Mouse (Mus musculus) heart, postnatal 0 days (tissue): ENCODE data around the gene Natd1. TPM values are rescaled to one million over a fixed set of nuclear protein-coding genes. Genes with fewer than 3 reads are reported as not detected.

Experiments used
- ATAC-seq: fragments of 200-750 bp; cut with Nextera tagmentation; 2 replicates; pipeline ENCODE4 v1.8.0; 2017; ENCODE audit warnings: low read depth, moderate number of reproducible peaks, moderate library complexity; ENCODE audit not compliant: insufficient read depth
- DNase-seq: peaks from one replicate; pipeline ENCODE4 v3.0.0-alpha.2; 2016; ENCODE audit warnings: low spot score
- H3K27ac ChIP-seq: fragments of 300-500 bp; sonication (generic); 2 replicates; pipeline ENCODE4 v1.5.1; 2014; ENCODE audit warnings: low read depth, mild to moderate bottlenecking
- H3K27me3 ChIP-seq: fragments of 300-500 bp; sonication (generic); 2 replicates; pipeline ENCODE4 v1.6.1; 2014; ENCODE audit warnings: low read length, mixed read lengths; ENCODE audit not compliant: control insufficient read depth, insufficient read depth
- H3K36me3 ChIP-seq: fragments of 300-500 bp; sonication (generic); replicated peaks from 2 replicates; pipeline ENCODE4 v1.6.1; 2014; ENCODE audit warnings: low read length, mixed read lengths; ENCODE audit not compliant: control insufficient read depth, insufficient read depth
- H3K4me1 ChIP-seq: fragments of 300-500 bp; sonication (generic); 2 replicates; pipeline ENCODE4 v1.6.1; 2014; ENCODE audit warnings: antibody characterized with exemption; ENCODE audit not compliant: control insufficient read depth, insufficient read depth
- H3K4me2 ChIP-seq: fragments of 300-500 bp; sonication (generic); 2 replicates; pipeline ENCODE4 v1.6.1; 2014; ENCODE audit warnings: low read depth, mild to moderate bottlenecking, low read length, moderate library complexity
- H3K4me3 ChIP-seq: fragments of 300-500 bp; sonication (generic); 2 replicates; pipeline ENCODE4 v1.5.1; 2014; ENCODE audit warnings: low read depth, low read length
- H3K9ac ChIP-seq: fragments of 300-500 bp; sonication (generic); replicated peaks from 2 replicates; pipeline ENCODE4 v1.6.1; 2014; ENCODE audit warnings: low read depth, low read length, mixed read lengths
- H3K9me3 ChIP-seq: fragments of 300-500 bp; sonication (generic); replicated peaks from 2 replicates; pipeline ENCODE4 v1.6.1; 2016; ENCODE audit warnings: low read length; ENCODE audit not compliant: control insufficient read depth
- CTCF ChIP-seq: IDR thresholded peaks from 2 replicates; pipeline ENCODE4 v1.5.1; 2016; ENCODE audit warnings: antibody characterized with exemption, control low read depth, low read depth
- EP300 ChIP-seq: IDR thresholded peaks from 2 replicates; pipeline ENCODE4 v1.6.1; 2016; ENCODE audit warnings: antibody characterized with exemption, low read depth
- WGBS: fragments of 180-500 bp; shearing (Covaris S2); extraction: QIAGEN DNeasy Blood & Tissue Kit; methylation state at CpG from one replicate; pipeline ENCODE4 v1.1.7; 2014; 5-methylcytosine and 5-hydroxymethylcytosine counted together
- polyA plus RNA-seq: library from polyadenylated mRNA; unstranded; fragments of >200 nt; fragmentation: Nextera tagmentation; extraction: Ambion mirVana; gene quantifications from 2 replicates; pipeline ENCODE4 v1.2.1, GENCODE M21; 2015
- total RNA-seq: library from RNA; depleted of rRNA; stranded (reverse); fragments of >200 nt; gene quantifications from 2 replicates; pipeline ENCODE4 v1.2.3, GENCODE M21; 2014; ENCODE audit warnings: low replicate concordance; rRNA removed

Gene Natd1
- total RNA-seq: 25.2 and 32.1 TPM in 2 replicates
- polyA plus RNA-seq: 11.2 and 13.1 TPM in 2 replicates

- no peak for DNase-seq
- no peaks in the 10 kb centered on the region for H3K36me3 ChIP-seq
- 19% methylated on average over 7 of the region's 7 CpGs for WGBS
- H3K9me3 ChIP-seq: no peaks in the 10 kb centered on the region
- H3K4me1 ChIP-seq: peaks cover 11% of the 10 kb centered on the region; the same call in 1 of the 2 replicates
- peak within 1 kb of the TSS; percentile 88 for H3K9ac ChIP-seq
- ATAC-seq: no peak
- H3K4me2 ChIP-seq: peak within 1 kb of the TSS; percentile 95
- H3K27ac ChIP-seq: peak within 1 kb of the TSS; percentile 73
- no peaks in the 10 kb centered on the region for H3K27me3 ChIP-seq
- peak within 1 kb of the TSS; percentile 94 for H3K4me3 ChIP-seq
- no peak for TF ChIP-seq EP300
- TF ChIP-seq CTCF: no peak
These were observed at the start of gene Natd1 for GRCm38 (mm10) chr11:60914491-60914890. TSS of gene Natd1 (minus strand) at chr11:60914750.

DNA sequence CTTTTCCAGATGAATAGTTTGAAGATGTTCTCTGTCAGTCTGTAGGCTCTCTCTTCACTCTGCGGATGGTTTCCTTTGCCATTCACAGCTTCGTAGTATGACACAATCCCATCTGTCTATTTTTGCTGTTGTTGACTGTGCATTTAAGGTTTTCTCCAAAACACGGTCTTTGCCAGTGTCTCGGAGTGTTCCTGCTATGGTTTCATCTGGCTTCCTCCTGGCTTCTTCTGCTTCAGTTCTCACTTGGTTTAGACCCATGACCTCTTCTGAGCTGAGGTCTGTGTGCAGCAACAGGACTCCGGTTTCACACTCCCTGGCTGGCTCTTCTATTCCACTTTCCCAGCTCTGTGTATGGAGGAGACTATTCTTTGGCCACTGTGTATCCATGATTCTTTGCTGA, 48.2 kb upstream of the Natd1 start:
- DNase-seq (no peak), ATAC-seq (no peak)
- Histone ChIP-seq H3K36me3 (no peaks in the 10 kb centered on the region), H3K9me3 (no peaks in the 10 kb centered on the region), H3K27me3 (no peaks in the 10 kb centered on the region), H3K4me1 (no peaks in the 10 kb centered on the region), H3K4me2 (no peak overlapping the region), H3K9ac (no peak overlapping the region), H3K27ac (no peak overlapping the region), H3K4me3 (no peak overlapping the region)
- 84% methylated on average over 5 of the region's 5 CpGs for WGBS
- TF ChIP-seq CTCF: no peak

GRCm38 (mm10) chr11:60961176-60961575, 46.6 kb upstream of the Natd1 start:
- no peak for TF ChIP-seq CTCF
- Histone ChIP-seq H3K4me1 (no peaks in the 10 kb centered on the region), H3K27me3 (no peaks in the 10 kb centered on the region), H3K9ac (no peak overlapping the region), H3K27ac (no peak overlapping the region), H3K9me3 (no peaks in the 10 kb centered on the region), H3K36me3 (no peaks in the 10 kb centered on the region), H3K4me3 (no peak overlapping the region), H3K4me2 (no peak overlapping the region)
- WGBS: 42% methylated on average over 1 of the region's 1 CpGs
- DNase-seq: no peak
- no peak for ATAC-seq

DNA sequence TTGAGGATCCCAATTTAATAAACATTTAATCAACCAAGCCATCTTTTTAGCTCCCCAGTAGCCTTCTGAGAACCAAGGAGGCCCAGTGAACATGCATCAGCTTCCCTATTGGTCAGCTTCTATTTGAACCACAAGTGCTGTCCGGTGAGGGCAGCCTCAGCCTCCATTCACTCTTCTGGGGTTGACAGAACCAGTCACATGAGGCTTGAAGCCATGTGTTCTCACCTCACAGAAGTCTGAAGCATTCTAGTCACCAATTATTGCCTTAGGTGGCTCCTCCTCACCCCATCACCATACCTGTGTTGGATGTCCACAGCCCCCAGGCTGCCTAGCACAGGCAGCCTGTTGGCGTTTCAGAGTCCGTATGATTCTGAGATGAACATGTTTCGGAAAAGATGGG, 44.4 kb upstream of the Natd1 start:
- Histone ChIP-seq H3K36me3 (no peaks in the 10 kb centered on the region), H3K4me2 (no peak overlapping the region), H3K4me1 (peaks cover 8% of the 10 kb centered on the region), H3K27ac (no peak overlapping the region), H3K4me3 (no peak overlapping the region), H3K9ac (no peak overlapping the region), H3K27me3 (no peaks in the 10 kb centered on the region), H3K9me3 (no peaks in the 10 kb centered on the region)
- ATAC-seq (no peak), DNase-seq (no peak)
- TF ChIP-seq EP300: no peak
- no peak for TF ChIP-seq CTCF
- WGBS: 86% methylated on average over 4 of the region's 4 CpGs

GRCm38 (mm10) chr11:60955621-60956383, 41.3 kb upstream of the Natd1 start:
- 84% methylated on average over 9 of the region's 9 CpGs for WGBS
- H3K4me2 ChIP-seq: no peak overlapping the region
- H3K36me3 ChIP-seq: peaks cover 17% of the 10 kb centered on the region
- ATAC-seq (no peak), DNase-seq (no peak)
- no peak for TF ChIP-seq CTCF
- TF ChIP-seq EP300: no peak
- H3K27ac ChIP-seq: no peak overlapping the region
- no peaks in the 10 kb centered on the region for H3K27me3 ChIP-seq
- no peak overlapping the region for H3K9ac ChIP-seq
- H3K4me3 ChIP-seq: no peak overlapping the region
- no peaks in the 10 kb centered on the region for H3K9me3 ChIP-seq
- peaks cover 8% of the 10 kb centered on the region for H3K4me1 ChIP-seq
